Mouse (Mus musculus) erythroblast, embryonic 14.5 days (primary cell): ENCODE results near the gene Tubb2b.

ENCODE experiments used
- GATA1 ChIP-seq: IDR thresholded peaks from 2 replicates; pipeline ENCODE4 v1.6.1; 2012; ENCODE audit warnings: low read length, inconsistent platforms, mixed read lengths
- TAL1 ChIP-seq: IDR thresholded peaks from 3 replicates; pipeline ENCODE4 v1.6.1; 2012; ENCODE audit warnings: low read length, inconsistent platforms, mixed read lengths

GRCm38 (mm10) chr13:34148181-34148580 lies 17.9 kb upstream of the Tubb2b start:
- TF ChIP-seq GATA1 (no peak), TAL1 (no peak)
